8 mouse cellular contexts compared by ENCODE assay signal in the genomic region with DNA sequence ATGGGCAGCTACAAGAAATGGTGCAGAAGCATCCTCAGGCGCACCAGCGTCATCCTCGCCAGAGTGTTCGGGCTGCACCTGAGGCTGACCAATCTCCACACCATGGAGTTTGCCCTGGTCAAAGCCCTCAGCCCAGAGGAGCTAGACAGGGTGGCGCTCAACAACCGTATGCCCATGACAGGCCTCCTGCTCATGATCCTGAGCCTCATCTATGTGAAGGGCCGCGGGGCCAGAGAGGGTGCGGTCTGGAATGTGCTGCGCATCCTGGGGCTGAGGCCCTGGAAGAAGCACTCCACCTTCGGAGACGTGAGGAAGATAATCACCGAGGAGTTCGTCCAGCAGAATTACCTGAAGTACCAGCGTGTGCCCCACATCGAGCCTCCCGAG. TPM values are rescaled to one million over a fixed set of nuclear protein-coding genes. Genes with fewer than 3 reads are reported as not detected.
A peak's percentile ranks its signal among the peaks of the same experiment; 100 is the strongest.
DNase-seq lines count a peak whose midpoint lies in the region; ATAC-seq and TF ChIP-seq lines count a peak whose summit lies in the region.
"Had no signal": no experiment of that assay in that cellular context is flagged by ENCODE, and none has a peak within 500 bp of the region (broad histone marks: within the 10 kb centered on the region; RNA-seq: fewer than 3 reads in every experiment).

No protein-coding gene starts in this region.

- H3K27me3 ChIP-seq in embryonic facial prominence, embryonic 13.5 days: no peaks in the 10 kb centered on the region
- no peaks in the 10 kb centered on the region for H3K27me3 ChIP-seq in liver, embryonic 11.5 days (replicated peaks; ENCODE audit: control insufficient read depth, insufficient read depth, low read length)
- H3K27me3 ChIP-seq in stomach, embryonic 15.5 days (replicated peaks): no peaks in the 10 kb centered on the region

- intact Hi-C loops in heart, postnatal 36 days (cut with DNase I): no loop called here

- TF ChIP-seq CTCF in lung, adult 2 months (IDR thresholded peaks at IDR 0.05; ENCODE audit: insufficient read depth, low read length): no peak

- H3K4me1 ChIP-seq in lung, adult 2 months (ENCODE audit: control insufficient read depth, insufficient read depth, low read length): no peaks in the 10 kb centered on the region
- H3K4me1 ChIP-seq in embryonic facial prominence, embryonic 13.5 days: peaks cover 3% of the 10 kb centered on the region
- H3K4me1 ChIP-seq in liver, embryonic 11.5 days (replicated peaks; ENCODE audit: control insufficient read depth, insufficient read depth, low read length): no peaks in the 10 kb centered on the region
- H3K4me1 ChIP-seq in stomach, embryonic 15.5 days: 0 out of 2 replicates have a peak, but pooled peaks cover 6% of the 10 kb centered on the region

- no peaks in the 10 kb centered on the region for H3K36me3 ChIP-seq in embryonic facial prominence, embryonic 13.5 days
- no peaks in the 10 kb centered on the region for H3K36me3 ChIP-seq in liver, embryonic 11.5 days (ENCODE audit: control insufficient read depth, insufficient read depth, low read length)
- H3K36me3 ChIP-seq in stomach, embryonic 15.5 days: no peaks in the 10 kb centered on the region

- H3K9me3 ChIP-seq in embryonic facial prominence, embryonic 13.5 days: no peaks in the 10 kb centered on the region
- no peaks in the 10 kb centered on the region for H3K9me3 ChIP-seq in liver, embryonic 11.5 days (ENCODE audit: control insufficient read depth, low read length)
- H3K9me3 ChIP-seq in stomach, embryonic 15.5 days: no peaks in the 10 kb centered on the region

- no peak for ATAC-seq in embryonic facial prominence, embryonic 13.5 days (ENCODE audit: insufficient number of reproducible peaks, insufficient read depth, low FRiP score, low TSS enrichment, low read depth)
- peak; percentile 41; the same call in 1 of the 2 replicates for ATAC-seq in liver, embryonic 11.5 days (replicated peaks; ENCODE audit: low FRiP score)
- peak; percentile 32; the same call in 1 of the 2 replicates for ATAC-seq in stomach, embryonic 15.5 days (ENCODE audit: insufficient read depth, low FRiP score, low read depth)

- DNase-seq in lung, adult 2 months: no peak
- no peak for DNase-seq in lung, postnatal 4 days
- DNase-seq in heart, postnatal 36 days: peak; percentile 0 to 1
- DNase-seq in liver, embryonic 11.5 days (ENCODE audit: low spot score): no peak
- DNase-seq in lung, postnatal 25 days (ENCODE audit: low spot score): no peak

- peak overlapping the region; percentile 79 for H3K9ac ChIP-seq in embryonic facial prominence, embryonic 13.5 days
- no peak overlapping the region for H3K9ac ChIP-seq in liver, embryonic 11.5 days (ENCODE audit: low read depth, low read length)
- peak overlapping the region; percentile 13; the same call in 1 of the 2 replicates for H3K9ac ChIP-seq in stomach, embryonic 15.5 days

- no peak for TF ChIP-seq POLR2A in lung, adult 2 months (IDR thresholded peaks at IDR 0.05; ENCODE audit: borderline replicate concordance, extremely low read depth, low read depth, low read length)

- WGBS in lung, adult 2 months: 39% methylated on average over 17 of the region's 17 CpGs
- 32% methylated on average over 17 of the region's 17 CpGs for WGBS in embryonic facial prominence, embryonic 13.5 days
- 37% methylated on average over 17 of the region's 17 CpGs for WGBS in liver, embryonic 11.5 days
- 33% methylated on average over 17 of the region's 17 CpGs for WGBS in stomach, embryonic 15.5 days

- H3K4me3 ChIP-seq in lung, adult 2 months (replicated peaks; ENCODE audit: extremely low read depth, low read depth, low read length): peak overlapping the region; percentile 49
- H3K4me3 ChIP-seq in embryonic facial prominence, embryonic 13.5 days: peak overlapping the region; percentile 59
- H3K4me3 ChIP-seq in liver, embryonic 11.5 days (ENCODE audit: low read depth, low read length): peak overlapping the region; percentile 43
- H3K4me3 ChIP-seq in stomach, embryonic 15.5 days (replicated peaks): peak overlapping the region; percentile 47

- H3K4me2 ChIP-seq in embryonic facial prominence, embryonic 13.5 days: peak overlapping the region; percentile 72
- peak overlapping the region; percentile 56 for H3K4me2 ChIP-seq in liver, embryonic 11.5 days
- H3K4me2 ChIP-seq in stomach, embryonic 15.5 days: peak overlapping the region; percentile 57

- H3K27ac ChIP-seq in embryonic facial prominence, embryonic 13.5 days: no peak overlapping the region
- no peak overlapping the region for H3K27ac ChIP-seq in liver, embryonic 11.5 days (ENCODE audit: low read depth, low read length)
- H3K27ac ChIP-seq in stomach, embryonic 15.5 days: no peak overlapping the region

RNA-seq across cellular contexts. Expression of a gene that starts 2.4 kb away (rescaled TPM):
- polyA plus RNA-seq in lung, adult 2 months (2012; rRNA removed): 8.9 and 10.1 TPM in 2 replicates
- 99.3 and 102 TPM in 2 replicates for polyA plus RNA-seq in embryonic facial prominence, embryonic 13.5 days (2015; fragmentation: Nextera tagmentation; extraction: Ambion mirVana)
- 1 to 10 TPM; 4.1 to 4.8 TPM for total RNA-seq in heart, postnatal 36 days (2021)
- 26.8 and 27.1 TPM in 2 replicates for polyA plus RNA-seq in liver, embryonic 11.5 days (2014; fragmentation: Nextera tagmentation; extraction: Ambion mirVana)
- 84.7 and 86.7 TPM in 2 replicates for polyA plus RNA-seq in stomach, embryonic 15.5 days (2015; fragmentation: Nextera tagmentation; extraction: Ambion mirVana)

RNA-seq across cellular contexts. Expression of a gene that starts 28.0 kb away (rescaled TPM):
- polyA plus RNA-seq in lung, adult 2 months (2012; rRNA removed): not detected in 2 replicates
- polyA plus RNA-seq in embryonic facial prominence, embryonic 13.5 days (2015; fragmentation: Nextera tagmentation; extraction: Ambion mirVana): 2.9 and 3.2 TPM in 2 replicates
- total RNA-seq in heart, postnatal 36 days (2021): not detected
- 0.51 and 0.61 TPM in 2 replicates for polyA plus RNA-seq in liver, embryonic 11.5 days (2014; fragmentation: Nextera tagmentation; extraction: Ambion mirVana)
- polyA plus RNA-seq in stomach, embryonic 15.5 days (2015; fragmentation: Nextera tagmentation; extraction: Ambion mirVana): 1.1 and 1.4 TPM in 2 replicates
- polyA plus RNA-seq: large intestine, adult 2 months had no signal

Comparison
In these comparisons a context has a peak if more than half of its experiments do, and no peak if none do; other contexts are left out.
1. DNase-seq: peak in heart, postnatal 36 days (2 of 2); none in lung, adult 2 months (single experiment), lung, postnatal 4 days (0 of 2), liver, embryonic 11.5 days (single experiment) and lung, postnatal 25 days (single experiment).
2. Peak in every context shown above with its lines, with median percentiles within 50 percentile points of each other: H3K4me3 ChIP-seq and H3K4me2 ChIP-seq.